Mouse (Mus musculus): ENCODE results near the gene Fndc3b. TPM values are rescaled to one million over a fixed set of nuclear protein-coding genes. Genes with fewer than 3 reads are reported as not detected.

Gene Fndc3b
- polyA plus RNA-seq, 1 experiment from 2014 or later = 10.9 TPM

- H3K4me1 ChIP-seq (replicated peaks) = 0 out of 2 replicates have a peak, but pooled peaks cover 3% of the 10 kb centered on the region
- H3K9me3 ChIP-seq = no peaks in the 10 kb centered on the region
- ATAC-seq (ENCODE audit: low FRiP score) = no peak
- no peak overlapping the region for H3K4me2 ChIP-seq
- no peak overlapping the region for H3K27ac ChIP-seq
- H3K4me3 ChIP-seq = no peak overlapping the region
- 81% methylated on average over 6 of the region's 6 CpGs for WGBS
- H3K9ac ChIP-seq = no peak overlapping the region
- H3K36me3 ChIP-seq = no peaks in the 10 kb centered on the region
- no peaks in the 10 kb centered on the region for H3K27me3 ChIP-seq
These were observed 190.7 kb downstream of the Fndc3b start for GRCm38 (mm10) chr3:27520391-27520790.

DNA sequence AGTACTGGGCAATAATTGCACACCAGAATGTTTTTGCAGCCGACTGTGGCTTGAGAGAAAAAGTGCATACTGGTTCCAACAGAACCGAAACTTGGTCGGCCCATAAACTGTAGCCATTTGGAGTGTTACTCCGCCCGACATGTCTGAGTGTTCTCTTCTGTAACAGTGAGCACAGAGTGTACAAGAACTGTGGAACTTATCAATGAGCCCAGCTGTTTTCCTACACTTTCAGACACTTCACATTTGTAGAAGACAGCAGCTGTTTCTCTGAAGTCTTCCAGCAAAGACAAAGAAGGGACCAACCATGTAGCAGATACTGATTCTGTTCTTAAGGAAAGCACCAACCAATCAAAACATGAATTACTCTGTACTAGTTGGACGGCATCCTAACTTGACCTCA, 191.6 kb downstream of the Fndc3b start:
- H3K27me3 ChIP-seq = no peaks in the 10 kb centered on the region
- no peaks in the 10 kb centered on the region for H3K9me3 ChIP-seq
- no peak overlapping the region for H3K9ac ChIP-seq
- no peak overlapping the region for H3K27ac ChIP-seq
- WGBS = 96% methylated on average over 6 of the region's 6 CpGs
- no peak overlapping the region for H3K4me2 ChIP-seq
- no peak overlapping the region for H3K4me3 ChIP-seq
- H3K36me3 ChIP-seq = no peaks in the 10 kb centered on the region
- 0 out of 2 replicates have a peak, but pooled peaks cover 3% of the 10 kb centered on the region for H3K4me1 ChIP-seq (replicated peaks)
- no peak for ATAC-seq (ENCODE audit: low FRiP score)

GRCm38 (mm10) chr3:27518935-27519334, 192.2 kb downstream of the Fndc3b start:
- ATAC-seq (ENCODE audit: low FRiP score) = no peak
- Histone ChIP-seq H3K9ac (no peak overlapping the region), H3K9me3 (no peaks in the 10 kb centered on the region), H3K4me1 (replicated peaks) (0 out of 2 replicates have a peak, but pooled peaks cover 3% of the 10 kb centered on the region), H3K27ac (no peak overlapping the region), H3K4me2 (no peak overlapping the region), H3K36me3 (no peaks in the 10 kb centered on the region), H3K4me3 (no peak overlapping the region), H3K27me3 (no peaks in the 10 kb centered on the region)
- 83% methylated on average over 9 of the region's 9 CpGs for WGBS

- no peaks in the 10 kb centered on the region for H3K36me3 ChIP-seq
- no peak for ATAC-seq (ENCODE audit: low FRiP score)
These were observed 194.6 kb downstream of the Fndc3b start for GRCm38 (mm10) chr3:27516536-27516935.

DNA sequence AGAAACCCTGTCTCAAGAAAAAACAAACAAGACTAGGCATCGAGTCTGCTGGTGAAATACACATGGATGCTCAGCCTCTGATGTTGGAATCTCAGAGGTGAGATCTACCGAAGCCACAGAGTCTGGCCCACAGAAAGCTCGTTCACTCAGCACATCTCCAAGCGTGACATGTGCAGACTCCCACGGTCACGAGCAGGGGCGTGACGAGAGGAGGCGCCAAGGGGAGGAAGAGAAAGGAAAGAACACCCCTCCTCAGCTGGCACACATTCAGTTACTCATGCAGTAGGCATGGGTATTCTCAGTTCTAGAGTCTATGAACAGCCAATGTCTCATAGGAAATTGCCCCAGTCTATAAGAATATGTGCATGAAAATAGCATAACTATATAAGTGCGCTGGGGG, 199.3 kb downstream of the Fndc3b start:
- no peaks in the 10 kb centered on the region for H3K9me3 ChIP-seq
- no peak overlapping the region for H3K4me3 ChIP-seq
- WGBS = 75% methylated on average over 10 of the region's 10 CpGs
- no peaks in the 10 kb centered on the region for H3K27me3 ChIP-seq
- ATAC-seq (ENCODE audit: low FRiP score) = no peak
- H3K27ac ChIP-seq = no peak overlapping the region
- H3K9ac ChIP-seq = no peak overlapping the region
- H3K36me3 ChIP-seq = no peaks in the 10 kb centered on the region
- no peaks in the 10 kb centered on the region for H3K4me1 ChIP-seq (replicated peaks)
- no peak overlapping the region for H3K4me2 ChIP-seq

More at GRCm38 (mm10) chr3:27516536-27516935, 194.6 kb downstream of the Fndc3b start:
- no peaks in the 10 kb centered on the region for H3K27me3 ChIP-seq
- H3K9me3 ChIP-seq = no peaks in the 10 kb centered on the region
- no peak overlapping the region for H3K27ac ChIP-seq
- H3K4me2 ChIP-seq = no peak overlapping the region
- no peak overlapping the region for H3K4me3 ChIP-seq
- H3K9ac ChIP-seq = no peak overlapping the region
- WGBS = 50% methylated on average over 5 of the region's 5 CpGs
- H3K4me1 ChIP-seq (replicated peaks) = no peaks in the 10 kb centered on the region

- no peak for ATAC-seq (ENCODE audit: low FRiP score)
- no peak overlapping the region for H3K9ac ChIP-seq
- 0 out of 2 replicates have a peak, but pooled peaks cover 5% of the 10 kb centered on the region for H3K4me1 ChIP-seq (replicated peaks)
- H3K4me2 ChIP-seq = no peak overlapping the region
- no peaks in the 10 kb centered on the region for H3K9me3 ChIP-seq
- whole genome bisulfite sequencing = 93% methylated on average over 3 of the region's 3 CpGs
- H3K36me3 ChIP-seq = no peaks in the 10 kb centered on the region
- H3K27me3 ChIP-seq = no peaks in the 10 kb centered on the region
- no peak overlapping the region for H3K27ac ChIP-seq
- H3K4me3 ChIP-seq = no peak overlapping the region
These were observed 204.2 kb downstream of the Fndc3b start for GRCm38 (mm10) chr3:27506886-27507285.

GRCm38 (mm10) chr3:27505582-27505981, 205.5 kb downstream of the Fndc3b start:
- H3K4me2 ChIP-seq = no peak overlapping the region
- WGBS = 88% methylated on average over 3 of the region's 3 CpGs
- peak; percentile 57; the same call in 1 of the 2 replicates for ATAC-seq (ENCODE audit: low FRiP score)

GRCm38 (mm10) chr3:27503279-27504038, 207.6 kb downstream of the Fndc3b start:
- Histone ChIP-seq H3K4me3 (no peak overlapping the region), H3K9ac (no peak overlapping the region), H3K4me2 (no peak overlapping the region), H3K27me3 (no peaks in the 10 kb centered on the region), H3K36me3 (peaks cover 8% of the 10 kb centered on the region; the same call in 1 of the 2 replicates), H3K4me1 (replicated peaks) (0 out of 2 replicates have a peak, but pooled peaks cover 5% of the 10 kb centered on the region), H3K9me3 (peaks cover 4% of the 10 kb centered on the region; the same call in 1 of the 2 replicates), H3K27ac (no peak overlapping the region)
- WGBS = 94% methylated on average over 7 of the region's 7 CpGs
- ATAC-seq (ENCODE audit: low FRiP score) = no peak

More at GRCm38 (mm10) chr3:27505582-27505981, 205.5 kb downstream of the Fndc3b start:
- no peak overlapping the region for H3K9ac ChIP-seq
- H3K27ac ChIP-seq = no peak overlapping the region
- H3K4me1 ChIP-seq (replicated peaks) = 0 out of 2 replicates have a peak, but pooled peaks cover 5% of the 10 kb centered on the region
- H3K4me3 ChIP-seq = no peak overlapping the region
- H3K27me3 ChIP-seq = no peaks in the 10 kb centered on the region
- H3K9me3 ChIP-seq = no peaks in the 10 kb centered on the region
- H3K36me3 ChIP-seq = peaks cover 1% of the 10 kb centered on the region; the same call in 1 of the 2 replicates

- WGBS = 41% methylated on average over 14 of the region's 14 CpGs
- H3K4me1 ChIP-seq (replicated peaks) = peaks cover 19% of the 10 kb centered on the region; the same call in 1 of the 2 replicates
- H3K4me2 ChIP-seq = no peak overlapping the region
- H3K9ac ChIP-seq = no peak overlapping the region
- 0 out of 2 replicates have a peak, but pooled peaks have one; percentile 49 for ATAC-seq (ENCODE audit: low FRiP score)
- peaks cover 17% of the 10 kb centered on the region; the same call in 1 of the 2 replicates for H3K36me3 ChIP-seq
- H3K9me3 ChIP-seq = peaks cover 4% of the 10 kb centered on the region; the same call in 1 of the 2 replicates
- no peaks in the 10 kb centered on the region for H3K27me3 ChIP-seq
- peak overlapping the region; percentile 55 for H3K27ac ChIP-seq
- no peak overlapping the region for H3K4me3 ChIP-seq
These were observed 215.6 kb downstream of the Fndc3b start for GRCm38 (mm10) chr3:27495296-27496073.

GRCm38 (mm10) chr3:27494698-27495097, 216.4 kb downstream of the Fndc3b start:
- H3K9me3 ChIP-seq = peaks cover under 1% of the 10 kb centered on the region; the same call in 1 of the 2 replicates
- no peak overlapping the region for H3K4me3 ChIP-seq
- H3K27me3 ChIP-seq = no peaks in the 10 kb centered on the region
- peaks cover 24% of the 10 kb centered on the region; the same call in 1 of the 2 replicates for H3K4me1 ChIP-seq (replicated peaks)
- H3K4me2 ChIP-seq = no peak overlapping the region
- no peak for ATAC-seq (ENCODE audit: low FRiP score)
- peaks cover 11% of the 10 kb centered on the region; the same call in 1 of the 2 replicates for H3K36me3 ChIP-seq
- H3K9ac ChIP-seq = no peak overlapping the region
- peak overlapping the region; percentile 24 for H3K27ac ChIP-seq
- WGBS = 71% methylated on average over 6 of the region's 6 CpGs

- Histone ChIP-seq H3K4me1 (replicated peaks) (peaks cover 24% of the 10 kb centered on the region; the same call in 1 of the 2 replicates), H3K4me3 (no peak overlapping the region), H3K27ac (no peak overlapping the region), H3K27me3 (no peaks in the 10 kb centered on the region), H3K9me3 (no peaks in the 10 kb centered on the region), H3K4me2 (no peak overlapping the region), H3K36me3 (peaks cover 10% of the 10 kb centered on the region; the same call in 1 of the 2 replicates), H3K9ac (no peak overlapping the region)
- WGBS = 93% methylated on average over 8 of the region's 8 CpGs
- ATAC-seq (ENCODE audit: low FRiP score) = no peak
These were observed 217.0 kb downstream of the Fndc3b start for GRCm38 (mm10) chr3:27494066-27494465.

- Histone ChIP-seq H3K9me3 (no peaks in the 10 kb centered on the region), H3K4me1 (replicated peaks) (peaks cover 28% of the 10 kb centered on the region; the same call in 1 of the 2 replicates), H3K36me3 (no peaks in the 10 kb centered on the region), H3K27ac (no peak overlapping the region), H3K27me3 (no peaks in the 10 kb centered on the region), H3K4me2 (no peak overlapping the region), H3K4me3 (no peak overlapping the region), H3K9ac (no peak overlapping the region)
- WGBS = 84% methylated on average over 6 of the region's 6 CpGs
- ATAC-seq (ENCODE audit: low FRiP score) = 0 out of 2 replicates have a peak, but pooled peaks have one; percentile 25
These were observed 219.3 kb downstream of the Fndc3b start for GRCm38 (mm10) chr3:27491821-27492220.
